Mouse (Mus musculus) liver, embryonic 14.5 days (tissue): Measurements from ENCODE around the gene Ccdc8. TPM values are rescaled to one million over a fixed set of nuclear protein-coding genes. Genes with fewer than 3 reads are reported as not detected.
"Not testable (repeated sequence)": the region's sequence is repeated elsewhere in the genome, so short reads cannot be mapped to it uniquely, and the experiment has no call there.

Source experiments
- ATAC-seq: fragments of 200-750 bp; cut with Nextera tagmentation; 2 replicates; pipeline ENCODE4 v1.8.0; 2017; ENCODE audit warnings: moderate number of reproducible peaks, mild to moderate bottlenecking, moderate library complexity; ENCODE audit not compliant: insufficient read depth
- DNase-seq, 3 experiments: peaks; one replicate each; pipeline ENCODE4 v3.0.0-alpha.2; 2012 to 2013; ENCODE audit warnings: low read depth in 3 of 3, low spot score in 3 of 3
- H3K27ac ChIP-seq: fragments of 300-500 bp; sonication (generic); 2 replicates; pipeline ENCODE4 v1.5.1; 2014; ENCODE audit warnings: moderate library complexity, mild to moderate bottlenecking, control low read depth, inconsistent platforms
- H3K27me3 ChIP-seq: fragments of 300-500 bp; sonication (generic); 2 replicates; pipeline ENCODE4 v1.6.1; 2014; ENCODE audit warnings: mild to moderate bottlenecking, low read length, moderate library complexity; ENCODE audit not compliant: control insufficient read depth, insufficient read depth
- H3K36me3 ChIP-seq: fragments of 300-500 bp; sonication (generic); replicated peaks from 2 replicates; pipeline ENCODE4 v1.6.1; 2014; ENCODE audit warnings: low read depth; ENCODE audit not compliant: control insufficient read depth, insufficient read depth
- H3K4me1 ChIP-seq, 2 experiments: fragments of 200-500 bp in 1 of 2; fragments of 300-500 bp in 1 of 2; sonication (generic) in 1 of 2; replicated peaks; 2 replicates each; pipeline ENCODE4 v1.6.1; 2012 to 2014; ENCODE audit warnings: antibody characterized with exemption in 1 of 2, inconsistent platforms in 1 of 2, low read length in 1 of 2; ENCODE audit not compliant: control insufficient read depth in 2 of 2, insufficient read depth in 2 of 2
- H3K4me2 ChIP-seq: fragments of 300-500 bp; sonication (generic); 2 replicates; pipeline ENCODE4 v1.6.1; 2014; ENCODE audit warnings: low read depth, mild to moderate bottlenecking, control low read depth, moderate library complexity
- H3K4me3 ChIP-seq, 2 experiments: fragments of 200-500 bp in 1 of 2; fragments of 300-500 bp in 1 of 2; sonication (generic) in 1 of 2; 2 replicates each; pipeline ENCODE4 v1.5.1; 2012 to 2014; ENCODE audit warnings: low read depth in 2 of 2, low read length in 2 of 2, mild to moderate bottlenecking in 2 of 2, control low read depth in 1 of 2, inconsistent platforms in 1 of 2, moderate library complexity in 1 of 2; ENCODE audit not compliant: insufficient read depth in 1 of 2
- H3K9ac ChIP-seq: fragments of 300-500 bp; sonication (generic); replicated peaks from 2 replicates; pipeline ENCODE4 v1.6.1; 2014; ENCODE audit warnings: mild to moderate bottlenecking, control low read depth, moderate library complexity
- H3K9me3 ChIP-seq: fragments of 300-500 bp; sonication (generic); 2 replicates; pipeline ENCODE4 v1.6.1; 2016; ENCODE audit warnings: low read length, mixed read lengths; ENCODE audit not compliant: control insufficient read depth
- CTCF ChIP-seq: IDR thresholded peaks from 2 replicates; pipeline ENCODE4 v1.5.1; 2016; ENCODE audit warnings: antibody characterized with exemption, low read depth, control low read depth
- EP300 ChIP-seq: IDR thresholded peaks from 2 replicates; pipeline ENCODE4 v1.6.1; 2016; ENCODE audit warnings: antibody characterized with exemption, low read depth
- WGBS: fragments of 180-500 bp; shearing (Covaris S2); extraction: QIAGEN DNeasy Blood & Tissue Kit; methylation state at CpG from one replicate; pipeline ENCODE4 v1.1.7; 2014; ENCODE audit not compliant: insufficient replicate concordance; 5-methylcytosine and 5-hydroxymethylcytosine counted together
- polyA plus RNA-seq, 2 experiments: library from polyadenylated mRNA; depleted of rRNA in 1 of 2; stranded (reverse) in 1 of 2; unstranded in 1 of 2; fragments of >200 nt; fragmentation: Nextera tagmentation in 1 of 2; extraction: Ambion mirVana in 1 of 2; gene quantifications; 2 replicates each; pipeline versions ENCODE4 v1.2.1 to v1.2.3; 2012 to 2014

Gene Ccdc8
- polyA plus RNA-seq, 2 experiments: 1.5 to 2.7 TPM

GRCm38 (mm10) chr7:16949908-16950841 is 42.3 kb upstream of the Ccdc8 start:
- Histone ChIP-seq H3K4me2 (peak overlapping the region; percentile 57), H3K27ac (no peak overlapping the region), H3K9ac (no peak overlapping the region), H3K4me1 (0 out of 4 replicates have a peak, but pooled peaks cover 0 to 2% of the 10 kb centered on the region in 2 experiments), H3K9me3 (no peaks in the 10 kb centered on the region), H3K27me3 (peaks cover 47% of the 10 kb centered on the region), H3K4me3 (peak overlapping the region; percentile 15 to 29; a peak in 1 of 4 replicates), H3K36me3 (no peaks in the 10 kb centered on the region)
- WGBS: 9% methylated on average over 29 of the region's 29 CpGs
- ATAC-seq (peak; percentile 44; the same call in 1 of the 2 replicates), DNase-seq (no peak)
- TF ChIP-seq CTCF (peak; percentile 93), EP300 (no peak)

- H3K9ac ChIP-seq: no peak overlapping the region
- H3K27ac ChIP-seq: no peak overlapping the region
- H3K27me3 ChIP-seq: peaks cover 38% of the 10 kb centered on the region
- ATAC-seq (peak; percentile 67), DNase-seq (peak; percentile 45 to 61 (median 54))
- H3K4me3 ChIP-seq: no peak overlapping the region
- TF ChIP-seq EP300 (no peak), CTCF (peak; percentile 83)
- H3K4me2 ChIP-seq: no peak overlapping the region
- H3K4me1 ChIP-seq: 0 out of 4 replicates have a peak, but pooled peaks cover 0 to 2% of the 10 kb centered on the region in 2 experiments
- H3K9me3 ChIP-seq: no peaks in the 10 kb centered on the region
- WGBS: 23% methylated on average over 18 of the region's 18 CpGs
- H3K36me3 ChIP-seq: no peaks in the 10 kb centered on the region
These were observed 41.5 kb upstream of the Ccdc8 start for GRCm38 (mm10) chr7:16950861-16951635.

- WGBS: 36% methylated on average over 2 of the region's 2 CpGs
- H3K9ac ChIP-seq, H3K36me3 ChIP-seq, DNase-seq, H3K4me2 ChIP-seq, H3K27ac ChIP-seq, H3K4me1 ChIP-seq, H3K9me3 ChIP-seq, H3K4me3 ChIP-seq, ATAC-seq: not testable (repeated sequence)
- H3K27me3 ChIP-seq: peaks cover 11% of the 10 kb centered on the region
These were observed 38.7 kb upstream of the Ccdc8 start for GRCm38 (mm10) chr7:16953776-16954175.

GRCm38 (mm10) chr7:16955712-16956111 is 36.8 kb upstream of the Ccdc8 start:
- Histone ChIP-seq H3K27me3 (0 out of 2 replicates have a peak, but pooled peaks cover 2% of the 10 kb centered on the region), H3K4me2 (no peak overlapping the region), H3K4me3 (no peak overlapping the region), H3K4me1 (0 out of 4 replicates have a peak, but pooled peaks cover 0 to 2% of the 10 kb centered on the region in 2 experiments), H3K9ac (no peak overlapping the region), H3K36me3 (no peaks in the 10 kb centered on the region), H3K9me3 (no peaks in the 10 kb centered on the region), H3K27ac (no peak overlapping the region)
- DNase-seq: no peak
- ATAC-seq: no peak
- TF ChIP-seq CTCF: no peak
- no peak for TF ChIP-seq EP300
- 34% methylated on average over 4 of the region's 4 CpGs for WGBS
